Mouse (Mus musculus): Measurements from ENCODE around the gene Setd1a.
A peak's percentile ranks its signal among the peaks of the same experiment; 100 is the strongest.
"Not testable (repeated sequence)": the region's sequence is repeated elsewhere in the genome, so short reads cannot be mapped to it uniquely, and the experiment has no call there.

Gene Setd1a

DNA sequence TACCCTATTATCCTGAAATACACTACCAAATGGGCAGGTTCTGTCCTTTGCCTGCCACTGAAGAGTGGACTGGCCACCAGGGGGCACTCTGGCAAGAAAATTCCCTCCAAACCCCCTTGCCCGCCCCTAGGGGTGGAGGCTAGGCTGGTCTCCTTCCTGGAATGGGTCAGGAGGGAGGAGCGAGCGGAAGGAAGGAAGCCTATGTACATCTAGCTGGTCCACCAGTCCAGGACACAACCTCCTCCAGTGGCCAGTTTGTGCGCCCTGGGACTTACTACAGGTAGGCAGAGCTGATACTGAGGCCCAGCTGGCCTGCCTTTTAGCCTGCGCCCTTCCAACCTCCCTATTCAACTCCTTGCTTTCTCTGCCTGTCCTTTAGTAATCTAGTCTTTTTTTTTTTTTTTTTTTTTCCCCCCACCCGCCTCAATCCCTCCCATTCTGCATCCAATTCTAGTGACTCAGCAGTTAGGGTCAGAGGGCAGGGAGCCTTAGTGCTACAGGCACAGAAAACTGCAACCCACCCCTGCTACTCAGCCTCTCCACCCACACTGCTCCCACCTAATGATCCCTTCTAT is 24.1 kb downstream of the Setd1a start, which contains the start of gene Hsd3b7:
Hsd3b7 (plus strand) TSS at position 170 of the 575 bp plus-strand sequence.
- peak; percentile 97 for DNase-seq

DNA sequence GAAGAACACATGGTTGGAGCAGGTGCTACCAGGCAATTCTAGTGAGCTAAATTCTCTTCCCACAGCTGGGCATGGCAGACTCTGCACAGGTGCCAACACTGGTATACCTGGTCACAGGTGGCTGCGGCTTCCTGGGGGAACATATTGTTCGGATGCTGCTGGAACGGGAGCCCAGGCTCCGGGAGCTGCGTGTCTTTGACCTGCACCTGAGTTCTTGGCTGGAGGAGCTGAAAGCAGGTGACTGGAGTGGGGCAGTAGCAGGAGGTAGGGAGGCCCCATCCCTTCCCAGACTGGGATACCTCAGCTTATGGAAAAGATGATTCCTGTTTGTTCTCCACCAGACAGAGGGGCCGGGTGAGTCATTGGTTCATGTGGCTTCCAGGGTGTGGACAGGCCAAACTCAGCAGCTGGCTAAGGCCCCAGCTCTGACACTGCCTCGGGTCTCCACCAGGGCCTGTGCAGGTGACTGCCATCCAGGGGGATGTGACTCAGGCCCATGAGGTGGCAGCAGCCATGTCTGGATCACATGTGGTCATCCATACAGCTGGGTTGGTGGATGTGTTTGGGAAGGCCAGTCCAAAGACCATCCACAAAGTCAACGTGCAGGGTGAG is 24.6 kb downstream of the Setd1a start:
- DNase-seq = no peak

DNA sequence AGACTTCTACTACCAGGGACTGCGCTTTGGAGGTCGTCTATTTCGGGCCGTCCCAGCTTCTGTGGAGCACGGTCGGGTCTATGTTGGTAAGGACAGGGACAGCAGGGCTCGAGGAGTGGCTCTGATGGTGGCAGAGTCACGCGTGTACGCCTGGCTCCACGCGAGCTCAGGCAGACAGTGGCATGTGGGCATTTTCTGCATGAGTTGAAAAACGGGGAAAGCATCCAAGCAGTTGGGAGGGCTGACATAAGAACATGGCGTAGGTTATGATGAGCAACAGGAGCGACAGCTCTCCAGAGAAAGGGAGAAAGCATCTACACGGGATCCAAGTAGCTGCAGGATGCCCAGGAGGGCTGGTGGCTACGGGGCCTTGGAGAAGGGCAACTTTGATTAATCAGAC is 25.8 kb downstream of the Setd1a start:
- no peak for DNase-seq

DNA sequence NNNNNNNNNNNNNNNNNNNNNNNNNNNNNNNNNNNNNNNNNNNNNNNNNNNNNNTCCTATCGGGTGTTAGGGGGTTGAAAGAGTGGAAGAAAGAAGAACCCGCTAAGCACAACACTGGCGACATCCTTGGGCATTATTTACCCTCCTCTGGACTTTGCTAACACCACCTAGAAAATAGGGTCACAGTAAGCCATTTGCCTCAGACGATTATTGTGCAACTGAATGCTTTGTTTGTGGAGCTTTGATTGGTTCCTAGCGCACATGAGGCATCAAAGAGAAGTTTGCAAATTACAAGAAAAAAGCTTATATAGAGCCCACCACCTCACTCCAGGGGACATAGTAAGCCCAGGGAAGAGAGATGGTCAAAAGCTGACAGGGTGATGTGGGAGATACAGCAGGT is 32.4 kb downstream of the Setd1a start:
- no peak for DNase-seq

DNA sequence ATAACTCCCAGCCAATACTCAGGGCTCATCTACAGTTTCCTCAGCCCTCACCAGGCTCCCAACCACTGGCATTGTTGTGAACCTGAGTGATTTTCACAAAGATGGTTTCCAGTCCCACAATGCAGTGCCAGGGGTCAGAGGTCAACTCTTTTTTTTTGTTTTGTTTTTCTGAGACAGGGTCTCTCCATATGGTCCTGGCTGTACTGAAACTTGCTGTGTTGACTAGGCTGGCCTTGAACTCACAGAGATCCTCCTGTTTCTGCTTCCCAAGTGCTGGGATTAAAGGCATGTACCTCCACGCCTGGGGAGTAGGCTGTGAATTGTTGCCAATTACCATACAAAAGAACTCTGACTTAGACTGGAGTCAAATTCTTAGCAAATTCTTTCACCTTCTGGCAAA is 33.4 kb downstream of the Setd1a start:
- DNase-seq = no peak

DNA sequence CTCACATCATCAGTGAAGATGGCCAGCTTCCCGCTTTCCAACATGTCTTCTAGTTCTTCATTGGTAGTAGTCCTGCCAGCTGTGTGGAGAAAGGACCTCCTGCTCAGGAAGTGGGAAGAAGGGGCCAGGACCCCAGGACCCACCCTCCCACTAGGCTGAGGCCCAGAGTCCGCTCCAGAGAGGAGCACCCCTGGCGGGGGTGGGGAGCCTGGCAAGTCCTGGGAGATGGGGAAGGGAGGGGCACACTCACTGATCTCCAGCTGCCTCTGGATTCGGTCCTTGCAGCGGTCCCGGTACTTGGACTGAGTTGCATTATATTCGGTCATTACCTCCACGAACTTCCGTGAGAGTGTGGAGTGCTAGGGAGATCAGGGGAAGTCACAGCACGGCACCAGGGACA is 34.2 kb downstream of the Setd1a start:
- no peak for DNase-seq

DNA sequence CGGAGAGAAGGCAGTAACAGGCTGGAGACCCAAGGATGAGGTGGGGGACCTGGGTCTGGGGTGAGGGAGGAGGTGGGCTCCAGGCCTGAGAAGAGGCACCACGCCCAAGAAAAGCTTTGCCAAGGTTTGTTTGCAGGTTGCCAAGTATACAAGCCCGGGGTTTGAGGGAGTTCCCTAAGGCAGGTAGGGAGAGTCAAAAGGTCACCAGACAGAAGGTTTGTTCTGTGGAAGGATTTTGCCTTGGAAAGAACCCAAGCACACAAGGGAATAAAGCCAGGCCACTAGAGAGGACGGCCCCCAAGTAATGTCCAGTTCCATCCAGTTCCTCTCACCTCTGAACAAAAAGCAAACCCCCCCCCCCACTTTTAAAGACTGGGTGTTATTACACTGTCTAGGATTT is 34.8 kb downstream of the Setd1a start:
- DNase-seq = no peak

DNA sequence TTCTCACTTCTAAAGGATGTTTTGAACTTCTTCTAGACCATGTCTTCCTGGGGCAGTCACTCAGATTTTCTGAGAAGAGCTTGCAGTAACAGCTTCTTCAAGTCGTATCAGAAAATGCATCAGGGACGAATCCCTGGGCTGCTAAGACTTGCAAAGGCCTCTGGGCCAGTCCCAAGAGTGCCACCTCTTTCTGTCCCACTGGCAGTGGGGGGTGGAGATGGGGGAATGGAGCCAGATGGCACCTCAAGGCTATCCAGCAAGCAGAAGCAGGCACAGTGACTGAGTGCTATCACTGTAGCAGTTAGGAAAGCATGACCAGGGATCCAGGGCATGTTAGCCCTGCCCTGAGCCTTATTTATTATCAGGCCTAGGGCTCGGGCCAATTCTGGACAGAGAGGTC is 35.8 kb downstream of the Setd1a start:
- DNase-seq = no peak

DNA sequence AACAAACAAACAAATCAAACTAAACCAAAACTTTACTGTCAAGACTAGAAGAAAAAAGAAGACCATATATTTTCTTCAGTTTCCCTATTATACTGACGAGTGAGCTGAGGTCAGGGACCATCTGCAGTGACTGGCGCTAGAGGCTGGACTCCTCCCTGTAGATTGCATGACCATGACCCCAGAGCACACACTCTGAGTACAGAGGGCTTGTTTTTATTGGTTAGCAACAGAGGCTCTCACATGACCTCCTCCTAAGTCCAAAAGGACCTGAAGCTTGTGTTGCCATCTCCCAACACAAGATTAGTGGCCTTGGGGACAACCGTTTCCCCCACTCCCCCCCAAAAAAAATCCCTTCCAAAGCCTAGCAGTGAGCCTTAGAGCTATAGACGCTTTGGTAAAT is 37.4 kb downstream of the Setd1a start:
- no peak for DNase-seq

DNA sequence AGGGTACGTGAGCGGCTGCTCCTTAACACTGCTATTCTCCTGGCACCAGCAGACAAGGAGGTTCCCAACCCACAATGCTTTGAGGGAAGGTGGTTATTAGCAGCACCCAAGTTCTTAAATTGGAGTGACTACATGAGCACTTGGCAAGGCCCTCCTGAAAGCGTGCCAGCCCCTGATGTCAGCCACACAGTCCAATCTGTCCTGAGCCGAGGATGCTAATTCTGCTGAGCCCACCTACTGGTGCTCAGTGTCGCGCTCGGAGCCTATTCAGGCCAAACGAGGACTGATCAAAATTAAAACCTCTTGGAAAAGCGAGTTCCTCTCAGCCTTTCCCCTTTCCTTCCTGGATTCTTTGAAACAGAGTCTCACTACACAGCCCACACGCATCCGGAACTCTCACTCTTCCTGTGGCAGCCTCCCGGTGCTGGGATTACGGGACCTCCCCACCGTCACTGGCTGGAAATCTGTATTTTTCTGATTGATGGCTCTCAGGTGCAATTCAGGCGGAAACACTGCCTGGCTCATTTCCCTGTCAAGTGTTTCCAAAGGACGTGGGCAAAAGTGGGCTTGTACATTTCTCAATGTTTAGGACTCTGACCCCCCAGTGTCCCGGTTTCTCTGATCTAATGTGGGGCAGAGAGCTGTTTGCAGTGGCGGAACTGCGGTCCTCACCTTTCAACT is 37.9 kb downstream of the Setd1a start:
- DNase-seq = peak; percentile 48

DNA sequence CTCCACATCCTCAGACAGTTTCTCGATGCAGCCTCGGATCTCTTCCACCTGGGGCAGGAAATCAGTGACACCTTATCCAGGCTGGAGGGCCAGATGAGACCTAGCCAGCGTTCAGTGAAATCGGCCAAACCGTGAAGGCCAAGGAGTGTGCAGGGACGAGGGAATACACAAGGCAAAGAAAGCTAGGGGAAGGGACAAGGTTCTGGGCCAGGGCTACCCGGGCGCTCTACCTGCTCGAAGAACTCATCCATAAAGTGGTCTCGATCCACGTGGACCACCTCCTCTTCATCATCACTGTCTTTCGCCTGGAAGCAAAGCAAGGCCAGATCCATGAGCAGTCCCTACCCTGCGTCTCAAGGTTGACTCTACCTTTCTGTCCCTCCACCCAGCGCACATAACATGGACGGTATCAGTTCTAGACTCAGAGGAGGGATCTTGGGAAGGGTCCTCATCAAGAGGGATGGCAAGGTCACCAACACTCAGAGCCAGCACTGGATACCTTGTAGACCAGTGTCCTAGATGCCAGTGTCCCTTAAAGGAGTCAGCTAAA is 38.7 kb downstream of the Setd1a start:
- no peak for DNase-seq

DNA sequence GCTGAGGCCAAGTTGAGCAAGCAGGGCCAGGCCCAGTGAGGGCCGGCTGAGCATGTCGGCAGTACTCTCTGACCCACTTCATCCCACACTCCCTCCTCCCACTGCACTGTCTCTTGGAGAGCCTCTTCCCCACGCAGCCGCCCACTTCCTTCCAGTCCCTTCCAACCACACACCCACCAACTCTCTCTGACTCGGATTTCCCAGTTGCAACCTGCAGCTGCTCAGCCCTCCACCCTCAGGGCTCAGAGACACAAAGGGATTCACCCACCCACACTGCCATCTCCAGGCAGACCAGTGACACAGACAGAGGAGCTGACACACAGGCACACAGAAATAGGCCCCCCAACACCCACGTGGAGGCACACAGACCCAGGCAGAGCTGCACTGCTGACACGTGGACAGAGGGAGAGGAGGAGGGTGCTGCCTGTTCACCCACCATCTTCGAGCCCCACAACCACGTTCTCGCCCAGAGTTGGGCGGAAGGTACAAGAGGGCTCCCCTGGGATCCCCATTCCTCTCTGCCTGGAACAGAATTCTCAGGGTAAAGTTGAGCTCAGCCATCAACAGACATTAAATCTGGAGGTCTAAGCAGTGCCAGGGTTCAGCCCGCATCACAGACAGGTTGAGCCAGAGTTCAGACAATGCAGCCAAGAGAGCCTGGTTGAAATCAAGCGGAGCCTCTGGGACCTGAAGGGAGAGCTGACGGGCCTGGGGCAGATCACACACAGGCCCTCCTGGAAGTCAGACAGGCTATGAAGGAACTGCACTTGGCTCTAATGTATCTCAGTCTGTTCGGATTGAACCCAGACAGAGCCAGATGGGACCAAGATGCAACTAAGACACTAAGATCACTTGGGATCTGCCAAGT is 39.7 kb downstream of the Setd1a start:
- peak; percentile 56 for DNase-seq

DNA sequence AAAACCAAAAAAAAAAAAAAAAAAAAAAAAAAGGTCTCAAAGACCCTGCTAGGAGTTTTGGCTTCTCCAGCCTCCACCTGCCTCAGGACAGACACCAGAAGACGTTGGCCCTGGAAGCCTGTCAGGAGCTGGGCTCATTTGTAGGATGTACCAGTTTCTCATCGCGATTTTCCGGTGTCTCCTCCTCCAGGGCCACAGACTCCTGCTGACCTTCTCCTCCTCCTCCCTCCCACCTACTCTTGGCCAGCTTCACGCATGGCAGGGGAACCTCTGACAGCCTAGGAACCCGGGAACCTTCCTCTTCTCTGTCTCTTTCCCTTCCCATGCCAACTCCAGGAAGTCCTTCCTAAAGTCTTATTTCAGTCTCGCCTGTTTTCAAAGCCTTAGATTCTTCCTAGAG is 40.6 kb downstream of the Setd1a start:
- no peak for DNase-seq

DNA sequence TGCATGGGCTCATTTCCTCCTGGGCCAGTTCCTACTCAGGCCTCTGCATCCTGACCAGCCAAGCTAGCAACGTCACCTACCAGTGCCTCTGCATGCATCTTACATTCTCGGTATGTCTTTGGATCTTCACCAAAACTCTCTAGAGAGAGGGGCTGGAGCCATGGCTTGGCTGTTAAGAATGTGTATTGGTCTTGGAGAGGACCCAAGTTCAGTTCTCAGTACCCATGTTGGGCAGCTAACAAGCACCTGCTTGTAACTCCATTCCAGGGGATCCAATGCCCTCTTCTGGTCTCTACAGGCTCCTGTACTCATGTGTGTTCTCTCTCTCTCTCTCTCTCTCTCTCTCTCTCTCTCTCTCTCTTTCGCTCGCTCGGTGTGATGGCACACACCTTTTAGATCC is 41.3 kb downstream of the Setd1a start:
- DNase-seq = no peak

DNA sequence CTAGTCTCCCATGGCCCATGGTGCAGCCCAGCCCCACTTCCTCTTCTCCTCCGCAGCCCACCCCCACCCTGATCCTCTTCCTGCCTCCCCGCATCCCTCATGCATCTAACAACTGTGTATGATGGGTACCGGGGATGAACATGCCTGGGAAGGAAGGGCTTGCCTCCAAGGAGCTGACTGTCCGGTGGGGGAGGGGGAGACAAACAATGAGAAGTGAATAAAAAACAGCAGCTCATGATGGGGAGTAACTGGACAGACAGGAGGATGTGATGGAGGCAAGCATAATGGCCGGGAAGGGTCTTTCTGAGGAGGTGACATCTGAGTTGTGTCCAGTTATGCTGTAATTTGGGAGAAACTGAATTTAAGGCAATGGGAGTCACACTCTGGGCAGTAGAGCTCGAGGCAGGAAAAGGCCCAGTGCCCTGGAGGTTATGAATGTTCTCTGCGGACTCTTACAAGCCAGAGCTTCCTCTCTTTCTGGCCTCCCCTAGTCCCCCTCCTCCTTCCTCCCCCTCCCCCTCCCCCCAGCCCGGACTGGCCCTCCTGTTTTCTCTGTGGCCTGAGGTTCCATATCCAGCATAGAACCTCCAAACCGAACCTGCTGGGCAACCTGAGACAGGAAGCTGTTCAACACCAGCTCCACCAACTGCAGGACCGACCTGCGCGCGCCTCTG is 44.5 kb downstream of the Setd1a start:
- no peak for DNase-seq

DNA sequence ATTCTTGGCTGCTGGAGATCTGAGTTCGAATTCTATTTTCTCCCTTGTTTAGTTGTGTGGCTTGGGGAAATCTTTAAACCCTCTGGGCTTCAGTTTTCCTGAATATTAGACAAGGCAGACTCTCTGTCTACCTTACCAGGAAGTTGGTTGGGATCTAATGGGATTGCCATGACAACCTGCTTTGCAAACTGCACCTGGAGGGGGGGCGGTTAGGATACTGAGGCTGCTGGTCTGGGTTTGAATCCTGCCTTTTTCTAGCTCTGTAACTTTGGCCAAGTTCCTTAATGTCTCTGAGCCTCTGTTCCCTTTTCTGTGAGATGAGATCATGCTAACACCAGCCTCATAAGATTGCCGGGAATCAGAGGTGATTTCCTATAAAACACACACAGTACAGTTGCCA is 46.0 kb downstream of the Setd1a start:
- no peak for DNase-seq

DNA sequence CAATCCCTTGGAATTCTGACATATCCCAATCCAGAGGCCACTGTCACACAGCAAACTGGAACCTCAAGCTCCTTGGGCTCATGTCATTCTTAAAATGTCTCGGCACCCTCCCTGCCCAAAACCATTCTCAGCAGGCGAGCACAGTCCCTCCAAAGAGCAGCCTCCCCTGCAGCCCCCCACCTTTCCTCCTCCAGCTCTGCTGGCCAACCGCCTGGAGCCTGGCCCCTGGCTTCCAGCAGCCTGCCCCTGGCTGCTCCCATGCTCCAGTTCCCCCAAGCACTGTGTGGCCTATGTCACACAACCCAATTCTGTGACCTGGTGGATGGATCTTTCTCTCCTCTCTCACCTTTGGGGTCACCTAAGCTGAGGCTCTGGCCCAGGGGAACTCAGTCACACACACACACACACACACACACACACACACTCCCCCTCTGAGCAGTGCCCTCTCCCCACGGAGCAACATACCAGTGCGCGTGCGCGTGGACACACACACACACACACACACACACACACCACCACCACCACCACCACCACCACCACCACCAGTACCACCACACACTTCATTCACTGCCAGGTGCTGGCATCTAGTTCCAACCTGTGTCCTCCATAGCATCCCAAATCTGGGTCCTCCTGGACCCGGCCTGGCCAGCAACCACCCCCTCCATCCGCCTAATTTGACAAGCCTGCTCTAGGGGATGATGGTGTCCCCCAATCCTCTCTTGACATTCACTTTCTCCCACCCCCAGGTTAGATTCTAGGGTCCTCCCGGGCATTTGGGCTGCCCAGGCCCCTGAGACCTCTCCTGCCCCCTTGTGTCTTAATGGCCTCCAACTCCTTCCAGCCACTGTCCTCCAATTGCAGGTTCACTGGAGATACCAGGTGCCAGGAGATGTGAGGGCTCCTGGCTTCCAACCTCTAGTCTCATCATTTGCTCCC is 47.0 kb downstream of the Setd1a start:
- no peak for DNase-seq

DNA sequence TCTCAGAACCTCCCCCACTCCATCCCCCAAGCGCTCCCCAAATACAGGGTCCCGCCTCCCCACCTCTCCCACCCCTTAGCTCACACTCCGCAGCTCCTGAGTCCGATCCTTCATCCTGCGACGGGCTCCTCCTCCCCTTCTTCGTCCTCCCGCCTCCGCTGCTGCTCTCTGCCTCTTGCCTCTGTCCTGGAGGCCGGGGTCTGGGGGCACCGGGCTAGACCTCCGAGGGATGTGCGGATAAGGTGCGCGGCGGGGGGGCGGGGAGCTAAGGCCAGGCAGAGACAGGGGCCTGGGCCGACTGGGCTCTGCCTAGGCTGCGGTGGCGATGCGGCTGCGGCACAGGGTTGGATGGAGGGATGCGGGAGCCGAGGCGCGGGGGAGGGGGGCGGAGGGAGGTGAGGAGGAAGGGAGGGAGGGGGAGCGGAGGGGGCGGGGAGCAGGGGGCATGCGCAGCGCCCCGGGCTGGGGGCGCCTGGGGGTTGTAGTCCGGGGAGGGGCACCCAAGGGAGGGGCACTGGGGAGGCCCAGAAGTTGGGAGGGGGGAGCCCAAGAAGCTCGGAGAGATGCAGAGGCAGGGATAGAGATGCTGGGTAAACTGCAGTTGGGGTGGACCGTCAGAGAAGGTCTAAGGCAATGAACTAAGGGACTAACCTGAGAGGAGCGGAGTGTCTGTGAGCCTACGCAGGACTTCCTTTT is 47.9 kb downstream of the Setd1a start, which contains the start of the genes Stx4a and Stx1b:
Stx4a (plus strand) TSS at position 119 of the 696 bp plus-strand sequence.
Stx1b (minus strand) TSS at position 374 of the 696 bp plus-strand sequence.
- no peak for DNase-seq

DNA sequence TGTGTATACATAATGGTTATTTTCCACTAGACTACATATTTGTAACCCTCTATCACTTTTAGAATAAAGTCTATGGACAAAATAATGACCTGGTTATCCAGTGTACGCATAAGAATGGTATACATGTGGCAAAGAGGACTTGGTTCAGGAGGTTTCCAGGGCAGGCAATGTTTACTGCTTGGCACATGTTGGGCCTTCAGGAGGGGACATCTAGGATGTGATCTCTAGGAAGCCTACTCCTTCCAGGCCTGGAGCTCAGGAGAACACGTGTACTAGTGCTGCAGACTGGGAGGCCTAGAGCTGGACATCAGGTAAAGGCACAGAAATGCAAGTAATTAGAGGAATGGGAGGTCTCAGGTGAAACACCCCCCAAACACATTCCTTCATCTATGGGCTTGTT is 59.1 kb downstream of the Setd1a start:
- DNase-seq = no peak

DNA sequence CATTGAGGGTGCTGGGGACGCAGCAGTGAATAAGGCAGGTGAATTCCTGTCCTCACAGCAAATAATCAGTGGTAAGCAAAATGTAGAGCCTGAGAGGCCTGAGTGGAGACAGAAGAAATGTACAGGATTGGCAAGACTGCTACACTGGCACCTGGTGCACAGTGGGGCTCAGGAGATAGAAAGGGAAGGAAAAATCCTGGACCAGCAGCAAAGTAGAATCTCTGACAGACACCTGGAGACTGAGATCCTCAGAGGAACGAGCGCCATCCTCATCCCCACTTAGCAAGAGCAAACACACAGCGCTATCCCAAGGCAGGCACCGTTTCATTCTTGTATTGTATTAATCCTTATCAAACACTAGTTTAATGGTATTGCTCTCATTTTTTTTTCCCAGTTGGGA is 61.0 kb downstream of the Setd1a start:
- no peak for DNase-seq

DNA sequence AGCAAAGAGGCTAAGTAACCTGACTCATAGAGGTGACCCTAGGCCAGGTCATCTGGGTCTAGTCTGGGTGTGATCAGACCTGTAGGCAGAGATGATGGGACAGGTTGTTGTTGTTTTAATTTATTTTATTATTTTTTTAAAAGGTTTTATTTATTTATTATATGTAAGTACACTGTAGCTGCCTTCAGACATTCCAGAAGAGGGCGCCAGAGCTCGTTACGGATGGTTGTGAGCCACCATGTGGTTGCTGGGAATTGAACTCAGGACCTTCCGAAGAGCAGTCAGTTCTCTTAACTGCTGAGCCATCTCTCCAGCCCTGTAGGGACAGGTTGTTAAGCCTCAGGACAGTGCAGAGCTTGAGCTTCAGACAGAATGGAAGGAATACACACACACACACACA is 61.4 kb downstream of the Setd1a start:
- DNase-seq = not testable (repeated sequence)

All from lung, postnatal 14 days (tissue).